Mouse (Mus musculus) liver, adult 10 weeks (tissue): ENCODE results near the gene Sox11. TPM values are rescaled to one million over a fixed set of nuclear protein-coding genes. Genes with fewer than 3 reads are reported as not detected.

Experiments used
- polyA plus RNA-seq: library from polyadenylated mRNA; stranded (reverse); fragments of 350-450 nt; fragmentation: Illumina TruSeq; extraction: RNeasy Lipid Tissue Mini Kit (QIAGEN cat#74804); gene quantifications from one replicate; pipeline ENCODE4 v1.2.3, GENCODE M21; 2014; ENCODE audit warnings: low read depth, low replicate concordance

The Sox11 gene
- polyA plus RNA-seq, result not detected

GRCm38 (mm10) chr12:27341871-27342690 lies at the start of gene Sox11:
Gene Sox11 (minus strand): TSS chr12:27342574.

